Comparison of ENCODE assay signal across 8 mouse cellular contexts in genomic region chr12:84755008-84755695, GRCm38 (mm10). TPM values are rescaled to one million over a fixed set of nuclear protein-coding genes. Genes with fewer than 3 reads are reported as not detected.
A peak's percentile ranks its signal among the peaks of the same experiment; 100 is the strongest.
DNase-seq lines count a peak whose midpoint lies in the region; ATAC-seq and TF ChIP-seq lines count a peak whose summit lies in the region.

No protein-coding gene starts in this region.

- no peaks in the 10 kb centered on the region for H3K27me3 ChIP-seq in heart, postnatal 0 days (ENCODE audit: control insufficient read depth, insufficient read depth, low read length)
- no peaks in the 10 kb centered on the region for H3K27me3 ChIP-seq in neural tube, embryonic 11.5 days (ENCODE audit: control insufficient read depth, insufficient read depth, low read length)

- no peak overlapping the region for H3K9ac ChIP-seq in heart, postnatal 0 days (replicated peaks; ENCODE audit: low read depth, low read length)
- no peak overlapping the region for H3K9ac ChIP-seq in neural tube, embryonic 11.5 days (ENCODE audit: low read length)

- intact Hi-C loops in left cerebral cortex, postnatal 25 days (cut with DNase I), result loop anchor here (1.0 kb wide), 1 partner anchor 101 kb away; no protein-coding TSS in a partner anchor

- H3K9me3 ChIP-seq in heart, postnatal 0 days (replicated peaks; ENCODE audit: control insufficient read depth, low read length), result no peaks in the 10 kb centered on the region
- no peaks in the 10 kb centered on the region for H3K9me3 ChIP-seq in neural tube, embryonic 11.5 days (ENCODE audit: control insufficient read depth, low read length)

- peak; percentile 18 for DNase-seq in ovary, postnatal 10 days (ENCODE audit: low spot score)
- DNase-seq in ovary, adult 18-20 months (ENCODE audit: low spot score), result no peak
- peak; percentile 64 for DNase-seq in ZHBTc4 (ENCODE audit: low read depth, low spot score)
- DNase-seq in cerebellum, postnatal 4 days (ENCODE audit: low spot score in 2 of 2), result peak; percentile 56 to 74
- DNase-seq in heart, postnatal 0 days (ENCODE audit: low spot score), result peak; percentile 39
- peak; percentile 39 to 41 for DNase-seq in left cerebral cortex, postnatal 25 days (ENCODE audit: low spot score in 2 of 2)
- DNase-seq in neural tube, embryonic 11.5 days (ENCODE audit: low spot score), result peak; percentile 72
- peak; percentile 90 for DNase-seq in thymus, postnatal 4 days

- no peak overlapping the region for H3K4me2 ChIP-seq in heart, postnatal 0 days (ENCODE audit: low read depth, low read length)
- H3K4me2 ChIP-seq in neural tube, embryonic 11.5 days (ENCODE audit: low read depth), result peak overlapping the region; percentile 7; the same call in 1 of the 2 replicates

- no peaks in the 10 kb centered on the region for H3K4me1 ChIP-seq in heart, postnatal 0 days (ENCODE audit: control insufficient read depth, insufficient read depth)
- H3K4me1 ChIP-seq in neural tube, embryonic 11.5 days (ENCODE audit: control insufficient read depth, insufficient read depth, low read length), result peaks cover 14% of the 10 kb centered on the region; the same call in 1 of the 2 replicates

- H3K4me3 ChIP-seq in heart, postnatal 0 days (ENCODE audit: low read depth, low read length), result no peak overlapping the region
- H3K4me3 ChIP-seq in neural tube, embryonic 11.5 days (ENCODE audit: low read depth, low read length), result no peak overlapping the region

- WGBS in heart, postnatal 0 days, result 63% methylated on average over 16 of the region's 16 CpGs
- 43% methylated on average over 16 of the region's 16 CpGs for WGBS in neural tube, embryonic 11.5 days

- TF ChIP-seq EP300 in heart, postnatal 0 days (IDR thresholded peaks at IDR 0.05; ENCODE audit: low read depth), result no peak

- H3K27ac ChIP-seq in heart, postnatal 0 days (ENCODE audit: low read depth), result no peak overlapping the region
- no peak overlapping the region for H3K27ac ChIP-seq in neural tube, embryonic 11.5 days (ENCODE audit: low read depth, low read length)

- H3K36me3 ChIP-seq in heart, postnatal 0 days (replicated peaks; ENCODE audit: control insufficient read depth, insufficient read depth, low read length), result peaks cover 36% of the 10 kb centered on the region
- peaks cover 3% of the 10 kb centered on the region for H3K36me3 ChIP-seq in neural tube, embryonic 11.5 days (ENCODE audit: control insufficient read depth, insufficient read depth, low read length)

- 0 out of 2 replicates have a peak, but pooled peaks have one; percentile 6 for ATAC-seq in heart, postnatal 0 days (ENCODE audit: insufficient read depth, low read depth)
- ATAC-seq in neural tube, embryonic 11.5 days (ENCODE audit: insufficient read depth, low FRiP score, low TSS enrichment), result no peak

- TF ChIP-seq CTCF in heart, postnatal 0 days (IDR thresholded peaks at IDR 0.05; ENCODE audit: low read depth), result peak; percentile 66

RNA-seq across cellular contexts. Expression of gene Npc2, which starts 17.8 kb away (rescaled TPM):
- total RNA-seq in heart, postnatal 0 days (2014; rRNA removed; ENCODE audit: low replicate concordance), result 51.3 and 57.1 TPM in 2 replicates
- 44.6 and 48.4 TPM in 2 replicates for polyA plus RNA-seq in heart, postnatal 0 days (2015; fragmentation: Nextera tagmentation; extraction: Ambion mirVana)
- 10 to 100 TPM; 27.3 to 32.2 TPM for total RNA-seq in left cerebral cortex, postnatal 25 days (2021)
- 81.6 and 85.3 TPM in 2 replicates for polyA plus RNA-seq in neural tube, embryonic 11.5 days (2014; fragmentation: Nextera tagmentation; extraction: Ambion mirVana)

RNA-seq across cellular contexts. Expression of gene Isca2, which starts 17.9 kb away (rescaled TPM):
- total RNA-seq in heart, postnatal 0 days (2014; rRNA removed; ENCODE audit: low replicate concordance), result 106 and 109 TPM in 2 replicates
- 159 and 165 TPM in 2 replicates for polyA plus RNA-seq in heart, postnatal 0 days (2015; fragmentation: Nextera tagmentation; extraction: Ambion mirVana)
- total RNA-seq in left cerebral cortex, postnatal 25 days (2021), result 10 to 100 TPM; 51.5 to 61.1 TPM
- polyA plus RNA-seq in neural tube, embryonic 11.5 days (2014; fragmentation: Nextera tagmentation; extraction: Ambion mirVana), result 146 and 156 TPM in 2 replicates

RNA-seq across cellular contexts. Expression of gene Syndig1l, which starts 56.5 kb away (rescaled TPM):
- total RNA-seq in heart, postnatal 0 days (2014; rRNA removed; ENCODE audit: low replicate concordance), result not detected in 2 replicates
- not detected in 2 replicates for polyA plus RNA-seq in heart, postnatal 0 days (2015; fragmentation: Nextera tagmentation; extraction: Ambion mirVana)
- total RNA-seq in left cerebral cortex, postnatal 25 days (2021), result 10 to 100 TPM; 12.1 to 41.8 TPM
- polyA plus RNA-seq in neural tube, embryonic 11.5 days (2014; fragmentation: Nextera tagmentation; extraction: Ambion mirVana), result 0.49 and 1.1 TPM in 2 replicates

Comparison
In these comparisons a context has a peak if more than half of its experiments do, and no peak if none do; other contexts are left out.
1. RNA of gene Syndig1l, which starts 56.5 kb away (total RNA-seq): 12.1 to 41.8 TPM in left cerebral cortex, postnatal 25 days; not detected in heart, postnatal 0 days; every median in the first group is over 10 times any median in the second.